Mouse (Mus musculus) hindbrain, embryonic 10.5 days (tissue): Measurements from ENCODE around the gene Tnpo2. TPM values are rescaled to one million over a fixed set of nuclear protein-coding genes. Genes with fewer than 3 reads are reported as not detected.

Experiments
- DNase-seq: peaks from one replicate; pipeline ENCODE4 v3.0.0-alpha.2; 2017; ENCODE audit warnings: low spot score
- H3K27ac ChIP-seq: fragments of 300-500 bp; sonication (generic); 2 replicates; pipeline ENCODE4 v1.5.1; 2016; ENCODE audit warnings: mild to moderate bottlenecking, moderate library complexity
- H3K27me3 ChIP-seq: fragments of 300-500 bp; sonication (generic); 2 replicates; pipeline ENCODE4 v1.6.1; 2016; ENCODE audit warnings: mild to moderate bottlenecking; ENCODE audit not compliant: poor library complexity, insufficient read depth, severe bottlenecking
- H3K36me3 ChIP-seq: fragments of 300-500 bp; sonication (generic); 2 replicates; pipeline ENCODE4 v1.6.1; 2016; ENCODE audit warnings: mild to moderate bottlenecking, moderate library complexity
- H3K4me1 ChIP-seq: fragments of 300-500 bp; sonication (generic); replicated peaks from 2 replicates; pipeline ENCODE4 v1.6.1; 2016; ENCODE audit warnings: mild to moderate bottlenecking
- H3K4me3 ChIP-seq: fragments of 300-500 bp; sonication (generic); 2 replicates; pipeline ENCODE4 v1.5.1; 2016; ENCODE audit warnings: mild to moderate bottlenecking, moderate library complexity
- H3K9me3 ChIP-seq: fragments of 300-500 bp; sonication (generic); 2 replicates; pipeline ENCODE4 v1.6.1; 2016; ENCODE audit warnings: mild to moderate bottlenecking, moderate library complexity
- WGBS: fragments of 180-500 bp; shearing (Covaris S2); methylation state at CpG from one replicate; pipeline ENCODE4 v1.1.7; 2016; 5-methylcytosine and 5-hydroxymethylcytosine counted together
- polyA plus RNA-seq: library from polyadenylated mRNA; unstranded; fragments of >200 nt; fragmentation: Nextera tagmentation; extraction: Ambion mirVana; gene quantifications from 2 replicates; pipeline ENCODE4 v1.2.1, GENCODE M21; 2016

Tnpo2 gene
- polyA plus RNA-seq, 1 experiment from 2014 or later = 27.4 TPM

DNA sequence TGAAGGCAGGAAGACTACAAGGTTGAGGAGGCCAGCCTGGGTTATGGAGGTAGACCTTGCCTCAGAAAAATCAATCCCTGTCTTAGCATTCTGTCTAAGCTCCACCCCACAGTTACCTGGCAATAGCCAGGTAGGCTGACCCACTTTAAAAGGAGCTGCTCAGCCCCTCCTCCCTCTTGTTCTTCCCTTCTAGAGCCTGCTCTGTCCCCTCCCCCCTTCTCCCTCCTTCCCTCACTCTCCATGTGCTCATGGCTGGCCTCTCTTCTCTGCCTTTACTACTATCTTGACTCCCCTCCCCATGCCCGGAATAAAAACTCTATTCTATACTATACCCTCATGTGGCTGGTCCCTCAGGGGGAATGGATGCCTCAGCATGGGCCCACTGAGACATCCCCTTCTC is 2.8 kb upstream of the Tnpo2 start:
- H3K4me1 ChIP-seq = peaks cover 38% of the 10 kb centered on the region
- no peak for DNase-seq
- H3K27me3 ChIP-seq = no peaks in the 10 kb centered on the region
- no peak overlapping the region for H3K4me3 ChIP-seq
- peaks cover 54% of the 10 kb centered on the region for H3K36me3 ChIP-seq
- WGBS = 53% methylated on average over 1 of the region's 1 CpGs
- H3K27ac ChIP-seq = no peak overlapping the region
- no peaks in the 10 kb centered on the region for H3K9me3 ChIP-seq

DNA sequence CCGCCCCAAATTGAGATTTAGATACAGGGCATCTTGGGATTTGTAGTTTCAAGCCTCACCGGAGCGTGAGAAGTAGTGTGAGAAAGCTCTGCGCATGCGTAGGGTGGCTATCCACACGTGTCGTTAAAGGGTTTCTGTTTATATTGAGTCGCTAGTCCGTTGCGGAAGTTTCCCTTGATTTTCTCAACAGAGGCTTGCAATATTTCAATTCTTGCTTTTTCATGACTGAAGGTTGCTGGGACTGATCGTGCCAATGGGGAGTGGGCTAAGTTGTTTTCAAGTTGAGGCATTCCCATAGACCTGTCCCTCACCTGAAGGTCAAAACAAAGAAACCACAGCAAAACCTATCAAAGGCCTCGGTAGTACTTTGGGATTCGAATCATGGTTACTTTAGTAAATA is 2.0 kb upstream of the Tnpo2 start:
- H3K4me3 ChIP-seq = peak overlapping the region; percentile 92
- H3K27me3 ChIP-seq = no peaks in the 10 kb centered on the region
- 3% methylated on average over 13 of the region's 13 CpGs for WGBS
- DNase-seq = peak; percentile 78
- H3K4me1 ChIP-seq = peaks cover 33% of the 10 kb centered on the region
- peak overlapping the region; percentile 99; the same call in 1 of the 2 replicates for H3K27ac ChIP-seq
- peaks cover 48% of the 10 kb centered on the region for H3K36me3 ChIP-seq
- H3K9me3 ChIP-seq = no peaks in the 10 kb centered on the region

DNA sequence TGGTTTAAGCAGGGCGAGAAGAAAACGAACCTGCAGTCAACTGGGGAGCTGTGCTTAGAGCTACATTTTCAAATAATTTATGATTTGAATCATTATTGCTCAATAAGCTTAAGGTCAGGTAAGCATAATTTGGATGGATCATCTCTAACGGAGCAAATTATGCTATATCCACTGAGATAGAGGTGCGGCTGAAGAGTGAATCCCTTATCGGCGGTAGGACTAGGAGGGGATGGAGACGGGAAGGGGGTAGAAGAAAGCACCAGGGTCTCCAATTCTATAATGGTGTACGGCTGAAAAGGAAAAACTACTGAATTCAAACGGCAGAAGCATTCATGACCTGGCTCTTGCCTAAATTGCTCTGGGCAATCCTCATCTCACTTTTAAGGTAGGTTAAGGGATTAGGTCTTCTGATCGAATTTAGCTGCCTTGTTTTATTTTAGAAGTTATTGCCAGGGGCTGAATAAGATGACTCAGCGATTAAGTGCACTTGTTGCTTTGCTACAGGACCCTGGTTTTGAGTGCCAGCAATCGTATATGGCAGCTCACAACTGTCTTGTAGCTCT is 1.5 kb upstream of the Tnpo2 start:
- DNase-seq = no peak
- Histone ChIP-seq H3K27me3 (no peaks in the 10 kb centered on the region), H3K9me3 (no peaks in the 10 kb centered on the region), H3K36me3 (peaks cover 48% of the 10 kb centered on the region), H3K4me1 (peaks cover 33% of the 10 kb centered on the region), H3K4me3 (peak overlapping the region; percentile 92), H3K27ac (peak overlapping the region; percentile 99)
- 7% methylated on average over 12 of the region's 12 CpGs for WGBS

DNA sequence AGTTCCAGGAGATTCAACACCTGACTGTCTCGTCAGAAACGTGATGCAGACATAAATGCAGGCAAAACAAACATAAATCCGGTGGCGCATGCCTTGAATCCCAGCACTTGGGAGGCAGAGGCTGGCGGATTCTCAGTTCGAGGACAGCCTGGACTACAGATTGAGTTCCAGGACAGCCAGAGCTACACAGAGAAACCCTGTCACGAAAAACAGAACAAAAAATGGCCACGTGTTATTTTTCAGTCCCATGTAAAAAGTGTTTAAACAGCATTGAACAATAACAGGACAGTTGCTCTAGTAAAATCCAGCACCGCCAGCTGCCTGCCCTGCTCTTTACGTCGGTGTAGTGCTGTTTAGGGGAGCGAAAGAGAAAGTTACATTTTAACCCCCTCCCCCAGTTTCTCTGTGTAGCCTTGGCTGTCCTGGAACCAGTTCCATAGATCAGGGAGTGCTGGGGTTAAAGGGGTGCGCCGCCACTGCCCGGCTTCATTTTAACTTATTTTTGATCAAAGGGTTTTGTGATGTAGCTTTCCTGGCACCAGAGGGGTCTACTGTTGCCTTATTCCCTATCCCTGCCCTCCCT is 896 bp upstream of the Tnpo2 start:
- peak overlapping the region; percentile 99 for H3K27ac ChIP-seq
- H3K9me3 ChIP-seq = no peaks in the 10 kb centered on the region
- peaks cover 48% of the 10 kb centered on the region for H3K36me3 ChIP-seq
- 1% methylated on average over 15 of the region's 15 CpGs for WGBS
- H3K4me1 ChIP-seq = peaks cover 33% of the 10 kb centered on the region
- H3K4me3 ChIP-seq = peak overlapping the region; percentile 92
- no peaks in the 10 kb centered on the region for H3K27me3 ChIP-seq
- DNase-seq = peak; percentile 32

DNA sequence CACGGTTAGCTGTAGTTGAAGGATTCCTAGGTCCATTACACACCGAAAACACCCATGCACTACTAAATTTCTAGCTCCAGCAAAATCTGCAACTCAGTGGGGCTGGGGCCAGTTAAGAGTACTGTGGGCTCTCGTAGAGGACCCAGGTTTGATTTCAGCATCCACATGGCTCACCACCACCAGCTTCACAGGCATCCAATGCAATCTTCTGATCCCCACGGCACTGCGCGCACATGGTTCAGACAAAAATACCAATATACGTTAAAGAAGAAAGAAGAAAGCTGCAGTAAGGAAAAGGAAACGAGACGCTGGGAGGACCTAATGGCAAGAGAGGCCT is 366 bp upstream of the Tnpo2 start:
- H3K4me3 ChIP-seq = peak overlapping the region; percentile 92
- WGBS = under 1% methylated on average over 9 of the region's 9 CpGs
- H3K4me1 ChIP-seq = peaks cover 33% of the 10 kb centered on the region
- H3K36me3 ChIP-seq = peaks cover 49% of the 10 kb centered on the region
- no peaks in the 10 kb centered on the region for H3K27me3 ChIP-seq
- H3K27ac ChIP-seq = peak overlapping the region; percentile 99
- H3K9me3 ChIP-seq = no peaks in the 10 kb centered on the region
- DNase-seq = no peak

DNA sequence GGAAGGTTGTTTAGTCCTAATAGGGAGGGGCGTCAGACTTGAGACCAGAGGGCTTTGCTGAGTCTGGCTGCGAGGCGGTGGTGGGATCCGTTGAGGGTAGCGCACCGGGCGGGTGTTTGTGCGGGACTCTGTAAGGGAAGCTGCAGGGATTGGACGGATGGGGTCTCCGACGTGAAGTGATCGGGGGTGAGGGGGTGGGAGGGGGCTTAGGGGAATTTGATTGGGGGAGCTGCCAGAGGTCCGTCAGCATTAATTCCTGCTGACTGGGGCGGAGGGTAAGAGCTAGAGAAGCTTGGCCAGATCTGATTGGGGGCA is 608 bp downstream of the Tnpo2 start:
- WGBS = under 1% methylated on average over 14 of the region's 14 CpGs
- H3K27ac ChIP-seq = peak overlapping the region; percentile 99
- no peak for DNase-seq
- H3K4me1 ChIP-seq = peaks cover 33% of the 10 kb centered on the region
- peak overlapping the region; percentile 92 for H3K4me3 ChIP-seq
- H3K9me3 ChIP-seq = no peaks in the 10 kb centered on the region
- H3K27me3 ChIP-seq = no peaks in the 10 kb centered on the region
- peaks cover 49% of the 10 kb centered on the region for H3K36me3 ChIP-seq

DNA sequence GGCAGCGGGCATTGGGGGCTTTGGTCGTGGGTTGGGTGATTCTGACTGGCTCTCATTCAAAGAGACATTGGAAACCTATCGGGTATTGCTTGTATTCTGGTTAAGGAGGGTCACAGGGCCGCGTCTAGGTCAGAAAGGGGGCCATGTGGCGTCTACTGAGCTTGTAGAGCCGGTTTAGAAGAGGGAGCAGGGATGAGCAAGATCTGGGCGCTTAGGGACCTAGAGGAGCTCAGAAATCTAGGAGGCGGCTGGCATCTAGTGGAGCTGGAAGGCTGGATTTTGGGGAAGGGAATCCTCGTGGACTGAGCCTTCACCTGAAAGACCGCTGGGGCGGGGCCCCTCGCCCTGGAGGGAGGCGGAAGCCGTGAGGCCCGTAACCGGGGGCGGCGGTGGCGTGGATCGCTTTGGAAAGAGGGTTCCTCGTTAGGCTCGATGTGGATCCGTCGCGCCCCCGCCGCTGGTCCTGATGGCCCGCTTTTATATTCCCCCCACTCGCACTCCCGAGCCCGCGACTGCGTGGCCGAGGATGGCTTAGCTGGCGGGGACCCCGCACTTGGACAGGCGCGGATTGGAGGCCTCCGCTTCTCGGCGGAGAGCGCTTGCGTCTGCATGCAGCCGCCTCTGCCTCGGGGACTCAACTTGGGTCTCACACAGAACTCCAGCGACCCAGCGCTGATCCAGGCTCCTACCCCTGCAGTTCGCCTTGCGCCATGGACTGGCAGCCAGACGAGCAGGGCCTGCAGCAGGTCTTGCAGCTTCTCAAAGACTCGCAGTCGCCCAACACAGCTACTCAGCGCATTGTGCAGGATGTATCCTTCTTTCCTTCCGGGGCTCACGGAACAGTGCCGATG is 1.2 kb downstream of the Tnpo2 start:
- H3K36me3 ChIP-seq = peaks cover 49% of the 10 kb centered on the region
- DNase-seq = peak; percentile 55
- H3K27me3 ChIP-seq = no peaks in the 10 kb centered on the region
- H3K4me1 ChIP-seq = peaks cover 33% of the 10 kb centered on the region
- WGBS = under 1% methylated on average over 57 of the region's 57 CpGs
- H3K27ac ChIP-seq = peak overlapping the region; percentile 99
- H3K9me3 ChIP-seq = no peaks in the 10 kb centered on the region
- peak overlapping the region; percentile 92 for H3K4me3 ChIP-seq

DNA sequence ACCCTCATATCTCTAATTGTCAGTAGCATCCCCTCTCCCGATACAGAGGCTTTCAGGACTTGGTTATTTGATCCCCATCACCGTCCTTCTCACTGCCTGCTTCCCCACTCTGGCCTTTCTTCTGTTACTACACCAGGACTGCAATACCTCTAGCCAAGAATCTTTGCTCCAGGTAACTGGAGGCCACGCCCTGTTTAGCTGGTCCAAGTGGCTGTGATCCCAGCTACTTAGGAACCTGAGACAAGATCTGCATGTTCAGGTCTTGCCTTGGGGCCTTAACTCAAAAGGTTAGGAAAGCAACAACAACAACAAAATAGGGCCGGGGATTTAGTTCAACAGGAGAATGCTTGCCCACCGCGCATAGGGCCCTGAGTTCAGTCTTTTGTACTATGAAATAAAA is 6.9 kb downstream of the Tnpo2 start:
- H3K36me3 ChIP-seq = peaks cover 92% of the 10 kb centered on the region

DNA sequence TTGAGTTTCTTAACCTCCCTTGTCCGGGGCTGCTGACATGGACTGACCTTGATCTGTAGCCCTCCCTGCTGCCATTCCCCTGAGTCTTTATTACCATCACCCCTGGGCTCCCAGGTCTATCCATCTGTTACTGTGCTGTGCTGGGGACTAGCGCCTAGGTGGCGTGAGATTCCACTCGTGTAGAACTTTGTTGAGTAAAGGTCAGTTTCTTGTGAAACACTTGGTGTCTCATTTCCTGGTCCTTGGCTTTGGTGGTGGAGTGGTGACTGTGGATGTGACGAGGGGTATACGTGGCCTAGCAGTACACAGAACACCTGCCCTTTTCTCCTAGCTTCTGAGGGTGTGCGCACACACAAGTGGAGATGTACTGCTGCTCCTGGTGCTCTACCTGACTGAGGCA is 20.7 kb downstream of the Tnpo2 start:
- Histone ChIP-seq H3K27ac (no peak overlapping the region), H3K27me3 (no peaks in the 10 kb centered on the region), H3K4me1 (peaks cover 21% of the 10 kb centered on the region), H3K9me3 (no peaks in the 10 kb centered on the region), H3K36me3 (peaks cover 55% of the 10 kb centered on the region), H3K4me3 (no peak overlapping the region)
- no peak for DNase-seq
- WGBS = 85% methylated on average over 7 of the region's 7 CpGs

More for the DNA sequence above, 6.9 kb downstream of the Tnpo2 start:
- Histone ChIP-seq H3K4me1 (peaks cover 5% of the 10 kb centered on the region), H3K27ac (no peak overlapping the region), H3K9me3 (no peaks in the 10 kb centered on the region), H3K27me3 (no peaks in the 10 kb centered on the region), H3K4me3 (no peak overlapping the region)
- WGBS = 94% methylated on average over 6 of the region's 6 CpGs
- no peak for DNase-seq

DNA sequence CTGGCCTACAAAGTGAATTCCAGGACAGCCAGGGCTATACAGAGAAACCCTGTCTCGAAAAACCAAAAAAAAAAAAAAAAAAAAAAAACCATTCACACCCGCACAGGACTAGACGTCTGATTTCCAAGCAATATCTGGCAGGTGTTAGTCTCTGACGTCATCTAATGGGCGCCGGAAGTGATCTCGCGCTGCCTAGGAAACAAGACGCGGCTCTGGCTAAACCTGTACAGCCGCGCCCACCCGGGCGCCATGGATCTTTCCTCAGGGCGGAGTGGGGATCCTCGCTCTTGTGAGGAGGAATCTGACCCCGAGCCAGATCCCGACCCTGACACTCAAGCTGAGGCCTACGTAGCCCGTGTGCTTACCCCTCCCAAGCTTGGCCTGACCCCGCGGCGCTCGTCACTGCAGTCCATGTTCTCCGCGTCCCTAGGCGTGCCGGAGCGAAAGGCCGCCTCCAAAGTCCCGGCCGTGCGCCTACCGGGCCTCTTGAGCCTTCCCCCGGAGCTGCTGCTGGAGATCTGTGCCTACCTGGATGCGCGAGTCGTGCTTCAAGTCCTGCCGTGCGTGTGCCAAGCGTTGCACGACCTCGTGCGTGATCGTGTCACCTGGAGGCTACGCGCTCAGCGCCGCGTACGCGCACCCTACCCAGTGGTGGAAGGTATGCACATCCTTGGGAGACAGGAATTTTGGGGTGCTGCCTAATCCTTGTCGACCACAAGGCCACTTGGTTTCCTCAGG is 23.3 kb downstream of the Tnpo2 start, which contains the start of gene Fbxw9:
Gene Fbxw9, plus strand, starts transcription at position 177 of the 738 bp plus-strand sequence.
- peak within 1 kb of the TSS; percentile 80 for H3K27ac ChIP-seq
- WGBS = under 1% methylated on average over 53 of the region's 53 CpGs
- H3K27me3 ChIP-seq = no peaks in the 10 kb centered on the region

DNA sequence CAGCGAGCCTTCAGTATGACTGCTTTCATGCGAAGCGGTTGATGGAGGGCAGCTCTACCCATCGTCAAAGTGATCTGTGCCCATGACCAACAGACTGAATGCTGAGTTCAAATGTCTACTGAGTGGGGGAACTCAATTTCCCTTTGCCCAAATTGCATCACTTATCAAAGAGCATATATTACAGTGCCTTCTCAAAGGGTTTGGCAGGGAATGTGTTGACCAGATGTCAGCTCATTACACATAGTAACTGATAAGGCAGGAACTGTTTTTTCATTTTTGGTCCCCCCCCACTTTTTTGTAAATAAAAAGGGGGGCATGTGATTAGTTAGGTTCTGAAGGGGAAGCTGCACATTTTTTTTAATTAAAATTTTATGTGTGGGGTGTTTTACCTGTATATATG is 25.9 kb downstream of the Tnpo2 start:
- no peak overlapping the region for H3K27ac ChIP-seq
- DNase-seq = no peak
- H3K4me3 ChIP-seq = no peak overlapping the region
- H3K36me3 ChIP-seq = peaks cover 55% of the 10 kb centered on the region
- no peaks in the 10 kb centered on the region for H3K9me3 ChIP-seq
- peaks cover 22% of the 10 kb centered on the region for H3K4me1 ChIP-seq
- H3K27me3 ChIP-seq = no peaks in the 10 kb centered on the region
- WGBS = 95% methylated on average over 4 of the region's 4 CpGs

More for the DNA sequence above, 23.3 kb downstream of the Tnpo2 start, which contains the start of gene Fbxw9:
- Histone ChIP-seq H3K36me3 (peaks cover 49% of the 10 kb centered on the region), H3K4me1 (peaks cover 21% of the 10 kb centered on the region), H3K9me3 (no peaks in the 10 kb centered on the region), H3K4me3 (peak within 1 kb of the TSS; percentile 93)
- DNase-seq = peak; percentile 92

DNA sequence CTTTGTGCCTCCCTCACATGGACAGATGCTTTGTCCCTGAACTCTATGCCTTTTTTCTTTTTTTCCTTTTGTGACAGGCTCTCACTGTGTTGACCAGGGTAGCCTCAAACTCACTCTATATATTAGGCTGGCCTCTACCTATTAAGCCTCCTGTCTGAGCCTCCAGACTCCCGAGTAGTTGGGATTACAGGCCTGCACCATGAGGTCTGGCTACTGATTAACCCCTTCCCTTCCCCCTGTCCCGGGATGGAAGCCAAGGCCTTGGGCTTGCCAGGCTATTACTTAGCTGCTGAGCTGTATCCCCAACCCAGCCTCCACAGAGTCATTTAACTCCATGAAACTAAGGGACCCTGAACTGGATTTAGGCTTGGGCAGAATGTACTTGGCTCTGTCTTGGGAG is 28.5 kb downstream of the Tnpo2 start:
- 57% methylated on average over 2 of the region's 2 CpGs for WGBS
- H3K9me3 ChIP-seq = no peaks in the 10 kb centered on the region
- H3K4me3 ChIP-seq = no peak overlapping the region
- no peak overlapping the region for H3K27ac ChIP-seq
- DNase-seq = no peak
- H3K4me1 ChIP-seq = peaks cover 25% of the 10 kb centered on the region
- no peaks in the 10 kb centered on the region for H3K27me3 ChIP-seq
- peaks cover 58% of the 10 kb centered on the region for H3K36me3 ChIP-seq
